Mouse (Mus musculus) liver, postnatal 0 days (tissue): Measurements from ENCODE around the gene Snapc1. TPM values are rescaled to one million over a fixed set of nuclear protein-coding genes. Genes with fewer than 3 reads are reported as not detected.

ENCODE experiments used
- ATAC-seq: fragments of 200-750 bp; cut with Nextera tagmentation; 2 replicates; pipeline ENCODE4 v1.8.0; 2017; ENCODE audit warnings: mild to moderate bottlenecking, moderate library complexity
- DNase-seq: peaks from one replicate; pipeline ENCODE4 v3.0.0-alpha.2; 2016
- H3K27ac ChIP-seq: fragments of 300-500 bp; sonication (generic); 2 replicates; pipeline ENCODE4 v1.5.1; 2014; ENCODE audit warnings: antibody characterized with exemption, moderate library complexity, mild to moderate bottlenecking, low read depth
- H3K27me3 ChIP-seq: fragments of 300-500 bp; sonication (generic); 2 replicates; pipeline ENCODE4 v1.6.1; 2014; ENCODE audit warnings: low read length, control low read depth, mixed read lengths; ENCODE audit not compliant: insufficient read depth
- H3K36me3 ChIP-seq: fragments of 300-500 bp; sonication (generic); replicated peaks from 2 replicates; pipeline ENCODE4 v1.6.1; 2014; ENCODE audit warnings: mild to moderate bottlenecking, control low read depth, low read length, moderate library complexity, mixed read lengths; ENCODE audit not compliant: insufficient read depth
- H3K4me1 ChIP-seq: fragments of 300-500 bp; sonication (generic); 2 replicates; pipeline ENCODE4 v1.6.1; 2014; ENCODE audit warnings: antibody characterized with exemption, mild to moderate bottlenecking, control low read depth; ENCODE audit not compliant: insufficient read depth
- H3K4me2 ChIP-seq: fragments of 300-500 bp; sonication (generic); 2 replicates; pipeline ENCODE4 v1.6.1; 2014; ENCODE audit warnings: low read depth, mild to moderate bottlenecking, low read length, moderate library complexity, mixed read lengths
- H3K4me3 ChIP-seq: fragments of 300-500 bp; sonication (generic); 2 replicates; pipeline ENCODE4 v1.5.1; 2014; ENCODE audit warnings: low read depth, low read length
- H3K9ac ChIP-seq: fragments of 300-500 bp; sonication (generic); replicated peaks from 2 replicates; pipeline ENCODE4 v1.6.1; 2014; ENCODE audit warnings: mild to moderate bottlenecking, moderate library complexity
- H3K9me3 ChIP-seq: fragments of 300-500 bp; sonication (generic); 2 replicates; pipeline ENCODE4 v1.6.1; 2016; ENCODE audit warnings: mild to moderate bottlenecking, control low read depth, low read length, mixed read lengths
- CTCF ChIP-seq: sonication (generic); IDR thresholded peaks from 2 replicates; pipeline ENCODE4 v1.5.1; 2016; ENCODE audit warnings: antibody characterized with exemption, low read depth
- EP300 ChIP-seq: IDR thresholded peaks from 2 replicates; pipeline ENCODE4 v1.6.1; 2016; ENCODE audit warnings: antibody characterized with exemption, low read depth, mild to moderate bottlenecking
- WGBS: fragments of 180-500 bp; shearing (Covaris S2); extraction: QIAGEN DNeasy Blood & Tissue Kit; methylation state at CpG from one replicate; pipeline ENCODE4 v1.1.7; 2014; ENCODE audit not compliant: insufficient replicate concordance; 5-methylcytosine and 5-hydroxymethylcytosine counted together
- polyA plus RNA-seq: library from polyadenylated mRNA; unstranded; fragments of >200 nt; fragmentation: Nextera tagmentation; extraction: Ambion mirVana; gene quantifications from 2 replicates; pipeline ENCODE4 v1.2.1, GENCODE M21; 2015

The Snapc1 gene
- 3.3 and 3.6 TPM in 2 replicates for polyA plus RNA-seq

GRCm38 (mm10) chr12:73964291-73965281, at the start of gene Snapc1:
TSS of gene Snapc1 (plus strand) at chr12:73964481.
- Histone ChIP-seq H3K4me1 (peaks cover 6% of the 10 kb centered on the region; the same call in 1 of the 2 replicates), H3K9me3 (no peaks in the 10 kb centered on the region), H3K9ac (peak within 1 kb of the TSS; percentile 73), H3K4me2 (peak within 1 kb of the TSS; percentile 94), H3K36me3 (peaks cover 10% of the 10 kb centered on the region), H3K27me3 (no peaks in the 10 kb centered on the region), H3K4me3 (peak within 1 kb of the TSS; percentile 74), H3K27ac (peak within 1 kb of the TSS; percentile 11; the same call in 1 of the 2 replicates)
- WGBS, result under 1% methylated on average over 60 of the region's 60 CpGs
- DNase-seq (peak; percentile 97), ATAC-seq (peak; percentile 100)
- TF ChIP-seq CTCF (no peak), EP300 (no peak)

GRCm38 (mm10) chr12:73918479-73918878, 45.8 kb upstream of the Snapc1 start:
- Histone ChIP-seq H3K36me3 (no peaks in the 10 kb centered on the region), H3K27ac (no peak overlapping the region), H3K4me2 (no peak overlapping the region), H3K9me3 (no peaks in the 10 kb centered on the region), H3K4me1 (no peaks in the 10 kb centered on the region), H3K9ac (no peak overlapping the region), H3K4me3 (no peak overlapping the region), H3K27me3 (no peaks in the 10 kb centered on the region)
- WGBS, result 87% methylated on average over 5 of the region's 5 CpGs
- TF ChIP-seq EP300, result no peak
- no peak for TF ChIP-seq CTCF
- ATAC-seq (no peak), DNase-seq (no peak)

DNA sequence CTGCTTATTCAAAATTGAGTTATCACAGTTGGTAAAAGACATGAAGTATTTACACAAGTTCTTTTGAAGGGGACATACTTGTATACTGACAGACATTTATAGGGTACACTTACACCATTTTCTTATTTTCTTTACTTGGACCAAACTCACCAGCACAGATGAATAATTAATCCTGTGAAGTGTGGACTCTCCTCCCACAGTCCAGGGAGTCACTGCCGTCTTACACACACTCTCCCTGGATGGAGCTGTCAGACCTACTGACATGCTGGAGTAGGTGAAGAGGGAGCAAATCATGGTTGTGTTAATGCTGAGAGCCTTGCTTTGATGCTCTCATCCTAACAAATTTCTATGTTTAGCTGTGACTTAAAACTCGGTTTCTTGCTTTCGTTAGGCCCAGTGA, 34.0 kb upstream of the Snapc1 start:
- Histone ChIP-seq H3K36me3 (peaks cover 53% of the 10 kb centered on the region), H3K4me2 (no peak overlapping the region), H3K9ac (no peak overlapping the region), H3K4me1 (no peaks in the 10 kb centered on the region), H3K27me3 (no peaks in the 10 kb centered on the region), H3K9me3 (no peaks in the 10 kb centered on the region), H3K27ac (no peak overlapping the region), H3K4me3 (no peak overlapping the region)
- no peak for DNase-seq
- ATAC-seq, result no peak
- TF ChIP-seq EP300, result no peak
- TF ChIP-seq CTCF, result no peak
- 79% methylated on average over 3 of the region's 3 CpGs for WGBS

DNA sequence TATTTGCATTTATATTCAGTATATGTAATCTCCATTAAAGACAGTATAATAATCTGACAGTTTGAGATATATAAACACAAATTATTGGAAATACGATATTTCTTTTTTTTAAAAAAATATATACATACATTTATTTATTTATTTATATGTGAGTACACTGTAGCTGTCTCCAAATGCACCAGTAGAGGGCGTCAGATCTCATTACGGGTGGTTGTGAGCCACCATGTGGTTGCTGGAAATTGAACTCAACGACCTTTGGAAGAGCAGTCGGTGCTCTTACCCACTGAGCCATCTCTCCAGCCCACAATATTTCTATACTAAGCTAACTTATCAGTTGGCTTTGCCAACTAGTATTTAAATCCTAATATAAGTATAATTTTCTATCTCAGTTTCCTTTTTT, 33.0 kb upstream of the Snapc1 start:
- H3K9me3 ChIP-seq, result no peaks in the 10 kb centered on the region
- peaks cover 55% of the 10 kb centered on the region for H3K36me3 ChIP-seq
- TF ChIP-seq CTCF (peak; percentile 57), EP300 (no peak)
- H3K4me3 ChIP-seq, result no peak overlapping the region
- no peaks in the 10 kb centered on the region for H3K27me3 ChIP-seq
- H3K27ac ChIP-seq, result no peak overlapping the region
- ATAC-seq (no peak), DNase-seq (peak; percentile 36)
- no peak overlapping the region for H3K4me2 ChIP-seq
- no peaks in the 10 kb centered on the region for H3K4me1 ChIP-seq
- WGBS, result 40% methylated on average over 5 of the region's 5 CpGs
- no peak overlapping the region for H3K9ac ChIP-seq

DNA sequence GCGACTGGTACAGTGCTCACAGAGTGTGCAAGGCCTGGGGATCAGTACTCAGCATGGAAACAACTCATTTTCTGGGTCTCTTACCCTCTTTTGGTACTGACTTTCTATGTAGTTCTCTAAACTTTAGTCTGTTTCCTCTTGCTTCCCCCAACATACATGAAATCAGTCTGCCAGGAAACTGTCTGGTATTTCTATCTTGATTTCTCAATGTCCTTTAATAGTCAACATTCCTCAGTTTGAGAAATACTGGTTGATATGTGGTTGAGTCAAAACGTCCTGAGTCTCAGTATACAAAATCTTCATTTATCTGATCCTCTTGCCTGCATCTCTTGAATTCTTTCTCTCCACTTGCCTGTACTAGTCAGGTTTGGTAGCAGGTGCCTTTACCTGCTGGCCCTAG, 29.8 kb upstream of the Snapc1 start:
- TF ChIP-seq EP300 (no peak), CTCF (no peak)
- Histone ChIP-seq H3K4me2 (no peak overlapping the region), H3K9me3 (no peaks in the 10 kb centered on the region), H3K27me3 (no peaks in the 10 kb centered on the region), H3K9ac (no peak overlapping the region), H3K27ac (no peak overlapping the region), H3K36me3 (peaks cover 56% of the 10 kb centered on the region), H3K4me1 (no peaks in the 10 kb centered on the region), H3K4me3 (no peak overlapping the region)
- 59% methylated on average over 2 of the region's 2 CpGs for WGBS
- DNase-seq, result no peak
- no peak for ATAC-seq

DNA sequence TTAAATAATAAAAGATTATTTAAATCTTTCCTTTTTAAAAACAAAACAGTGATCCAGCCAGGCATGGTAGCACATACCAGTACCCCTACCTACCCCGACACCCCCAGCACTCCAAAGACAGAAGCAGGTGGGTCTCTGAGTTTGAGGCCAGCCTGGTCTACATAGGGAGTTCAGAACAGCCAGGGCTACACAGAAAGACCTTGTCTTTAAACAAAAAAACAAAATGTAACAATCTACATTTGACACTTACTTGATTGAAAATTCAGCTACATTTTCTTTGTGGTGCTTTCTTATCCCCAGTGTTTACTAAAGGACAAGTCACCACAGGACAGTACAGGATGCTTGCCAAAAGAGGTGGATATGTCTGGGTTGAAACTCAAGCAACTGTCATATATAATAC, 26.9 kb upstream of the Snapc1 start, which contains the start of gene Gm49321:
Gm49321 (plus strand) TSS at position 301 of the 400 bp plus-strand sequence.
- H3K9ac ChIP-seq, result no peak within 1 kb of the TSS
- no peak within 1 kb of the TSS for H3K4me2 ChIP-seq
- 89% methylated on average over 1 of the region's 1 CpGs for WGBS
- H3K4me3 ChIP-seq, result no peak within 1 kb of the TSS
- H3K4me1 ChIP-seq, result no peaks in the 10 kb centered on the region
- no peaks in the 10 kb centered on the region for H3K27me3 ChIP-seq
- H3K36me3 ChIP-seq, result peaks cover 56% of the 10 kb centered on the region
- H3K9me3 ChIP-seq, result no peaks in the 10 kb centered on the region
- DNase-seq (no peak), ATAC-seq (no peak)
- H3K27ac ChIP-seq, result no peak within 1 kb of the TSS
- TF ChIP-seq CTCF (no peak), EP300 (no peak)
